Mouse (Mus musculus) ES-E14 (cell line): Measurements from ENCODE around the gene Coa7. TPM values are rescaled to one million over a fixed set of nuclear protein-coding genes. Genes with fewer than 3 reads are reported as not detected.

Source experiments
- DNase-seq: peaks from one replicate; pipeline ENCODE4 v3.0.0-alpha.2; 2013; ENCODE audit warnings: low read depth, low spot score
- H3K27ac ChIP-seq: 2 replicates; pipeline ENCODE4 v1.5.1; 2012; ENCODE audit warnings: low read depth, mild to moderate bottlenecking, low read length, moderate library complexity, mixed read lengths; ENCODE audit not compliant: poor library complexity, insufficient read depth, severe bottlenecking
- H3K36me3 ChIP-seq: 2 replicates; pipeline ENCODE4 v1.6.1; 2012; ENCODE audit warnings: mild to moderate bottlenecking, low read length, moderate library complexity, mixed read lengths; ENCODE audit not compliant: control insufficient read depth, poor library complexity, insufficient read depth, severe bottlenecking
- H3K4me1 ChIP-seq, 2 experiments: fragments of 150-350 bp in 1 of 2; sonication (generic) in 1 of 2; 2 replicates each; pipeline ENCODE4 v1.6.1; 2012; ENCODE audit warnings: low read length in 2 of 2, mild to moderate bottlenecking in 1 of 2, mixed read lengths in 1 of 2; ENCODE audit not compliant: control insufficient read depth in 2 of 2, insufficient read depth in 2 of 2, poor library complexity in 1 of 2
- H3K4me3 ChIP-seq, 2 experiments: fragments of 150-350 bp in 1 of 2; sonication (generic) in 1 of 2; 2 replicates each; pipeline ENCODE4 v1.5.1; 2012; ENCODE audit warnings: low read length in 2 of 2, low read depth in 1 of 2, mild to moderate bottlenecking in 1 of 2, mixed read lengths in 1 of 2; ENCODE audit not compliant: insufficient read depth in 1 of 2, poor library complexity in 1 of 2, severe bottlenecking in 1 of 2
- H3K9ac ChIP-seq: 2 replicates; pipeline ENCODE4 v1.6.1; 2012; ENCODE audit warnings: low read depth, mild to moderate bottlenecking, low read length, mixed read lengths; ENCODE audit not compliant: poor library complexity, insufficient read depth, severe bottlenecking
- H3K9me3 ChIP-seq: fragments of 150-350 bp; sonication (generic); 2 replicates; pipeline ENCODE4 v1.6.1; 2012; ENCODE audit warnings: low read depth, mild to moderate bottlenecking, low read length; ENCODE audit not compliant: control insufficient read depth, insufficient read depth
- CHD2 ChIP-seq: IDR thresholded peaks from 2 replicates; pipeline ENCODE4 v1.6.1; 2014; ENCODE audit warnings: mild to moderate bottlenecking, low read depth, low read length, inconsistent platforms
- HCFC1 ChIP-seq: IDR thresholded peaks from 2 replicates; pipeline ENCODE4 v1.6.1; 2012; ENCODE audit warnings: low read length, inconsistent platforms, borderline replicate concordance; ENCODE audit not compliant: insufficient read depth
- MAFK ChIP-seq: IDR thresholded peaks from 2 replicates; pipeline ENCODE4 v1.6.1; 2014; ENCODE audit warnings: mild to moderate bottlenecking, low read depth, low read length, inconsistent platforms; ENCODE audit not compliant: insufficient read depth
- ZC3H11A ChIP-seq: IDR thresholded peaks from 2 replicates; pipeline ENCODE4 v1.6.1; 2012; ENCODE audit warnings: low read depth, mild to moderate bottlenecking, inconsistent platforms, low read length, borderline replicate concordance
- ZNF384 ChIP-seq: IDR thresholded peaks from 2 replicates; pipeline ENCODE4 v1.6.1; 2012; ENCODE audit warnings: low read depth, low read length, inconsistent platforms
- in situ Hi-C, 2 experiments: fragments of 600-800 bp; cut with MboI; formaldehyde crosslinking; loops; one replicate each; pipeline ENCODE4 v1.15.1; 2025; ENCODE audit warnings: low sequenced_read_pairs in 2 of 2, inconsistent platforms in 1 of 2; ENCODE audit not compliant: unreplicated experiment in 2 of 2
- total RNA-seq: library from RNA; depleted of rRNA; stranded (reverse); fragments of 300-350 nt; gene quantifications from 2 replicates; pipeline ENCODE4 v1.2.3, GENCODE M21; 2012

Gene Coa7
- total RNA-seq, 1 experiment = 37.0 TPM

DNA sequence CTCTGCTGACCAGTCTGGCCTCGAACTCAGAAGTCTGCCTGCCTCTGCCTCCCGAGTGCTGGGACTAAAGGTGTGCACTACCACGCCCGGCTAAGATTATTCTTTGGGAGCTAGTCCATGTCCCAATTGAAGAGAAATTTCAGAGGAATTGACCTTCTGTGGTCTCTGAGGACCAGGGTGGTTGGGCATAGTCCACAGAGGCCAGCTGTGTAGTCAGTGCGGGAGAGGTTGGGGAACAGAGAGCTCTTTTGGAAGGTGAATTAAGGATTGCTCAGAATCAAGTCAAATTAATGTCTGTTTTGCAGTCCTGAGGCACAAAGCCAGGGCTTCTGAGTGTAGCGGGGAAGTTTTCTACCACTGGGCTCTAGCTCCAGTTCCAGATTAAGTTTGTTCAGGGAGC is 1.9 kb downstream of the Coa7 start:
- peaks cover 8% of the 10 kb centered on the region for H3K36me3 ChIP-seq

DNA sequence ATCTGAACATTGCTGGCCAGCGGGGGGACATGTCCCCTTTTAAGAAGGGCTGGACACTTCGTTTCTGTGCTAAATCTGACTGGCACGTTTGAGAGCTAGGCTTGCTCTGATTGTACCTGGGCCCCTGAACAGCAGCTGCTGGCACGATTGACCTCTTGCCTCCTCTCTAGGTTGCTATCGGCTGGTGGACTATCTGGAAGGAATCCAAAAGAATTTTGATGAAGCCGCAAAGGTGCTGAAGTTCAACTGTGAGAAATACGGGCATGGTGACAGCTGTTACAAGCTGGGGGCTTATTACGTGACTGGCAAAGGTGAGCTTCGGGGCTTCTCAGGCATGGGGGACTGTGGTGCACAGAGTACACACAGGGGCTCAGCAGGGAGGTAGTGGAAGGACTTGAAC is 4.1 kb downstream of the Coa7 start:
- TF ChIP-seq HCFC1 (no peak), ZNF384 (no peak), CHD2 (no peak), ZC3H11A (no peak), MAFK (no peak)
- no peaks in the 10 kb centered on the region for H3K9me3 ChIP-seq
- H3K9ac ChIP-seq = no peak overlapping the region
- no peak overlapping the region for H3K4me3 ChIP-seq
- H3K27ac ChIP-seq = no peak overlapping the region
- peaks cover 8% of the 10 kb centered on the region for H3K36me3 ChIP-seq
- in situ Hi-C loops = no loop called here
- DNase-seq = no peak
- peaks cover 8 to 12% of the 10 kb centered on the region in 2 experiments for H3K4me1 ChIP-seq

More for the DNA sequence above, 1.9 kb downstream of the Coa7 start:
- no peak overlapping the region for H3K9ac ChIP-seq
- in situ Hi-C loops = no loop called here
- no peak for DNase-seq
- no peak for TF ChIP-seq ZC3H11A
- no peak for TF ChIP-seq HCFC1
- no peak for TF ChIP-seq CHD2
- no peak for TF ChIP-seq ZNF384
- H3K9me3 ChIP-seq = no peaks in the 10 kb centered on the region
- no peak overlapping the region for H3K27ac ChIP-seq
- peaks cover 7 to 10% of the 10 kb centered on the region in 2 experiments for H3K4me1 ChIP-seq
- no peak overlapping the region for H3K4me3 ChIP-seq

DNA sequence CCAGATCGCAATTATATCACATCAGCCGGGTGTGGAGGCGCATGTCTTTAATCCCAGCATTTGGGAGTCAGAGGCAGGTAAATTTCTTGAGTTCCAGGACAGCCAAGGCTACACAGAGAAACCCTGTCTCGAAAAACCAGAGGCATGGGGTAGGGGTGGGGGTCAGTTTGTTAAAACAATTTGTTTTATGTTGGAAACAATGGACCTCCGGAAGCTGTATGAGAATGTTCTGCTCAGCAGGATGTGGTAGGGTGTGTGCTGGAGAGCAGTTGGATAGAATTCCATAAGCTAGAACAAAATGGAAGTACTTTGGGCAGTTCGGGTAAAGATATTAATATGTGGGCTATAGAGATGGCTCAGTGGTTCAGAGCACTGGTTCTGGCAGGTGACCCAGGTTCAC is 7.5 kb downstream of the Coa7 start:
- H3K27ac ChIP-seq = peak overlapping the region; percentile 18; the same call in 1 of the 2 replicates
- no peak overlapping the region for H3K9ac ChIP-seq

DNA sequence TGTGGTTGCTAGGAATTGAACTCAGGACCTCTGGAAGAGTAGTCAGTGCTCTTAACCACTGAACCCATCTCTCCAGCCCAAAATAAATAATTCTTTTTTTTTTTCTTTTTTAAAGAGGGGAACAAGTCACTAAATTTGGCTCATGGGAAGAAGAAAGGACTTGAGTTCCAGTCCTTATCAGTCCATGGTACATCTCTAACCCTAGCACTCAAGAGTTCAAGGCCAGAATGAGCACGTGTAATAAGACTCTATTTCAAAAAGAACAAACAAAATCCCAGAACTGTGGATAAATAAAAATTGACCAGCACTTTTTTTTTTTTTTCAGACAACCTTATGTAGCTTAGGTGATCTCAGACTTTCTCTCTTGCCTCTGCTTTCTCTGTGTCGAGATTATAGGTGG is 8.8 kb downstream of the Coa7 start:
- H3K4me3 ChIP-seq = no peak overlapping the region
- H3K9me3 ChIP-seq = no peaks in the 10 kb centered on the region
- H3K9ac ChIP-seq = no peak overlapping the region
- H3K27ac ChIP-seq = peak overlapping the region; percentile 62; the same call in 1 of the 2 replicates
- peaks cover 10 to 20% of the 10 kb centered on the region in 2 experiments for H3K4me1 ChIP-seq
- in situ Hi-C loops = no loop called here
- no peak for DNase-seq
- peaks cover 16% of the 10 kb centered on the region for H3K36me3 ChIP-seq
- TF ChIP-seq MAFK (no peak), CHD2 (no peak), HCFC1 (no peak), ZC3H11A (no peak), ZNF384 (no peak)

More for the DNA sequence above, 7.5 kb downstream of the Coa7 start:
- in situ Hi-C loops = no loop called here
- no peak for DNase-seq
- Histone ChIP-seq H3K4me3 (no peak overlapping the region), H3K9me3 (no peaks in the 10 kb centered on the region), H3K36me3 (peaks cover 16% of the 10 kb centered on the region), H3K4me1 (peaks cover 10 to 20% of the 10 kb centered on the region in 2 experiments)
- TF ChIP-seq ZC3H11A (no peak), HCFC1 (no peak), MAFK (no peak), CHD2 (no peak)

DNA sequence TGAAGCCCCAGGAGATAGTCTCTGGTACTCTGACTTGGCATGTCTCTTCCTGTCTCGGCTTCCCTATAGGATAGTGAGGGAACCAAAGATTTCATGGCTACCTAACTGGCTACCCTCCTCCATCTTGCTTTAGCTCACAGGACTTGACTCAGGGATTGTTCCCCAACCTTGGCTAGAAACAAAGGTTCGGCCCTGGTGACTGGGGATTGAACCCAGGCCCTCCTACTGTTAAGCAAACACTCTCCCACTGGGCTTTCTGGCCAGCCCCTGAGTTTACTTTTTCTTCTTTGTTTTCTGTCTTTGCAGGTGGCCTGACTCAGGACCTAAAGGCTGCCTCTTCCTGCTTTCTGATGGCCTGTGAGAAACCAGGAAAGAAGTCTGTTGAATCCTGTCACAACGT is 9.9 kb downstream of the Coa7 start:
- no peak for DNase-seq
- H3K9me3 ChIP-seq = no peaks in the 10 kb centered on the region
- H3K9ac ChIP-seq = no peak overlapping the region
- H3K27ac ChIP-seq = peak overlapping the region; percentile 62
- TF ChIP-seq CHD2 (no peak), HCFC1 (no peak), ZNF384 (no peak), MAFK (no peak)
- peaks cover 10 to 18% of the 10 kb centered on the region in 2 experiments for H3K4me1 ChIP-seq
- H3K36me3 ChIP-seq = peaks cover 12% of the 10 kb centered on the region
- H3K4me3 ChIP-seq = no peak overlapping the region
- in situ Hi-C loops = no loop called here
